Mouse (Mus musculus): ENCODE measurements around the gene Fnip2.
A peak's percentile ranks its signal among the peaks of the same experiment; 100 is the strongest.

Fnip2 gene

DNA sequence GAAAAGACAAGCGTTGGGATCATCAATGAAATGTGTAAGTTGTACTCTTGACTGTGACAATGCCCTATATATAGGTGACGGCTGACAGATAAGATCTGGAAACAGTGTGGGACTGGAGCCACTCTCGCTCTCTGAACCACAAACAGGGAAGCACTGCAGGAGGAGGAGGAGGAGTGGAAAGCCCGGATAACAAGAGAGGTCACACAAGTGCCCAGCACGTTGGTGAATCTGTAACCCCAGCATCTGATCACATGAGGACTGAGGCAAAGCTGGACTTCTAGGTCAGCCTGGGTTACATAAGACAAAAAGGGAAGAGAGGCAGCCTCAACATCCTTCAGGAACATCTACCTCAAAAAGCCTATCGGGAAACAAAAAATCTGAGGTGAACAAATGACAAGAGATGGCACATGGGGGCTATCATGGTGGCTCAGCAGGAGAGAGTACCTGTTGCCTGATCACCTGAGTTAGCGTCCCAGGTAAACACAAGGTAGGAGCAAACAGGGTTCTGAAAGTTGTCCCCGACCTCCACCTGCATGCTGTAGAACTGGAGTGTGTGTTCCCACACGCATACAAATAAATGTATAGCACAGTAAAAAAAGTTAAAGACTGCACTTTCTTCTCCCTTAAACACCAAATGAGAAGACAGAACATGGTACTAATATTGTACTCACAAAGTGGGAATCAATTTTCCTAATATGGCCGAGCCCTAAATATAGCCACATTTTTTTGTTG, 2.6 kb downstream of the Fnip2 start:
- no peak for DNase-seq (ENCODE audit: low read depth, low spot score)

DNA sequence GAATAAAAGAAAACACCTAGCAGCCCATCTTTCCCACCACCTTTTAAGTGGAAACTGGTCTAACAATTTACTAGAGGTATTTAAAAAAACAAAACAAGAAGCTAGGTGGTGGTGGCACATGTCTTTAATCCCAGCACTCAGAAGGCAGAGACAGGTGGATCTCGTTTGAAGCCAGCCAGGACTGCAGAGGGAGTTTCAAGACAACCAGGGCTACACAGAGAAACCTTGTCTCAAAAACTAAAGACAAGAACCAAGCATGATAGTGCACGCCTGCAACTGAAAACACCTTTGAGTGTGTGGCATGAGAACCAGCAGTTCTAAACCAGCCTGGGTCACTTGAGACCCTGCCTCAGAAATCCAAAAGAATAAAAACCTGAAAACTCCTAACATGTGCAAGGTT, 4.1 kb downstream of the Fnip2 start:
- DNase-seq (ENCODE audit: low read depth, low spot score) = no peak

DNA sequence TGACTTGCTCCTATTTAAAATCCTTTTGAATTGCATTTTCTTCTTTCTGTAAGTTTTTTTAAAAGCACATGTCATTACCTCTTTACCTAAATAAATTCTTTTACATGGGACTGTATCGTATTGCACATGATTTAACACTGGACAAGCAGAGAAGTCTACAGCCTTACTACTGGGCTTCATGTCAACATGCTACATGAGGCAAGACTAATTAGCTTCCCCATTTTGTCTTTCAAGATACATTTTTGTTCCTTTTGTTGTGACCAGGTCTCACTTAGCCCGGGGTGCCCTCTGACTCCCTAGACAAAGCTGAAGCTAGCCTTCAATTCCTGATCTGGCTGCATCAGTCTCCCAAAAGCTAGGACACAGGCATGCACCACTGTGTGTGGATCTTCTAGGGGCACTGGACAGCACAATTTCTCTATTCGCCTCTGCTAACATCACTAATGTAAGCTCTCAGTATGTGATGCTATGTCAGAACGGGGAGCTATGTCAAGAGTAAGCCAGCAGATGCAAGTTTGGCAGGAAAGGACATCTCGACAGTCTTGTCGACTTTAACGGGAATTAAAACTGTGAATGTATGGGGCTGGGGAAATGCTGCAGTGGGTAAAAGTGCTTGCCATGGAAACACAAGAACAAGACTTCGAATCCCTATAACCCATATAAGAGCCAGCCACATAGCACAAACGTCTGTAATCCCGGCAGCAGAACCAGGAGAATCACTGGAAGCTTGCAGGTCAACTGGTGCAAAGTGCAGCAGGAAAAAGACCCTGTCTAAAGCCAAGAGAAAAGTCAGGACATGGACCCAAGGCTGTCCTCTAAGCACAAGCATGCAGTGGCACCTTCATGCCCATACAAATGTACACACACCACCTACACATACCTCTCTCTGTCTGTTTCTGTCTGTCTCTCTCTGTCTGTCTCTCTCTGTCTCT, 5.5 kb downstream of the Fnip2 start:
- DNase-seq (ENCODE audit: low read depth, low spot score) = no peak

DNA sequence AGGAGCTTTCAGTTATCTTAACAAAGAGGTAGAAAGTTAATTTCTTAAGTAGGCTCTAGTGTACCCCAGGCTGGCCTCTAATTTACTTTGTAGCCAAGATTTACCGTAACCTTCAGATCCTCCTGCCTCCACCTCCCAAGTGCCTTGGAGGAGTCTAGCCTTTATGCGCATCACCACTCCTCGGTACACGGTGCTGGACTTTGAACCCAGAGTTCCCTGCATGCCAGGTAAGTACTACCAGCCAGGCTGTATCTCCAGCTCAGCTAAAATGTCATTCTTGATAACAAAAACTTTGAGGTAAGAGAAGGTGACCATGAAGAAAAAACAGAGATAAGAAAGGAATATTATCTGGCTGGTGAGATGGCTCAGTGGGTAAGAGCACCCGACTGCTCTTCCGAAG, 7.0 kb downstream of the Fnip2 start:
- no peak for DNase-seq (ENCODE audit: low read depth, low spot score)

DNA sequence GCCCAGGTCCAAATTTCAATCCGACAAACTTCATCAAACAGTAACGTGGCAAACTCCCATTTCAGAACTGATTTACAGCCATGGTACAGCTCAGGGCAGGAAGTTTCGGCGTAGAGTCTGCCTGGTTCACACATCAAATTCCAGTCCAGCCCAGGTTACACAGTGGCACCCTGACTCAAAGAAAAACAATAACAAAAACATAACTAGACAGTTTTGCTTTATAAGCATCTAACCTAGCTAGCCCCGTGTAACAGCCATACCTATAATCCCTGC, 7.9 kb downstream of the Fnip2 start:
- DNase-seq (ENCODE audit: low read depth, low spot score) = no peak

DNA sequence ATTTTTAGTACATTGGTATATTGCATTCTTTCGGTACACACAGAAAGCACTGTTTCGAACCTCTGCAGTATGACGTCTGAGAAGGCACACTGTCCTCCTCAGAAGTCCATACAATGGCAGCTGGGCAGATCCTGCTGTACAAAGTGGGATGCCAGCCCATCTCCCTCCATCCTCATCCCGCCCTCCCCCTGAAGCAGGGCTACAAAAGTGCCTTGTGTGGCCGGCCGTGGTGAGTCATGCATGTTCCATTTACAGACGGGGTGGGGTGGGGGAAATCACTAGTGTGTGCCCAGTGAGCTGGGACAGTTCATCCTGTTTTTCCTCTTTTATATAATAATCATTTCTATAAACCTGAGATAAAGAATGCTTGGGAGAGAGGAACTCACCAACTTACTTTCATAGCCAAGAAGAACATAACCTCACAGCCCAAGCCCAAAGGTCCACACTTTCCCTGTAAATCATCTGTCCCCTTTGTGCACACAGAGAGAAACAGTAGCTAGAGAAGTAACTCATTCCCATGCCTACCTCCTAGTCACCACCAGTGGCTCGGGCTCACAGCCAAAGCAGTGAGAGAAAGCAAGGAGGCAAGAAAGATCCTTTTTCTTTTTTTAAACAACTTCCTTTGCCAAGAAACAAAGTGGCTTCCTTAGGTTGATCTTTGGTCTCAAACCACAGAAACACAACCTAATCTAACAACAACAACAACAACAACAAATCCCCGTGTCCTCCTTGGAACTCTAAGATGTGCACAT, 8.4 kb downstream of the Fnip2 start:
- DNase-seq (ENCODE audit: low read depth, low spot score) = no peak

DNA sequence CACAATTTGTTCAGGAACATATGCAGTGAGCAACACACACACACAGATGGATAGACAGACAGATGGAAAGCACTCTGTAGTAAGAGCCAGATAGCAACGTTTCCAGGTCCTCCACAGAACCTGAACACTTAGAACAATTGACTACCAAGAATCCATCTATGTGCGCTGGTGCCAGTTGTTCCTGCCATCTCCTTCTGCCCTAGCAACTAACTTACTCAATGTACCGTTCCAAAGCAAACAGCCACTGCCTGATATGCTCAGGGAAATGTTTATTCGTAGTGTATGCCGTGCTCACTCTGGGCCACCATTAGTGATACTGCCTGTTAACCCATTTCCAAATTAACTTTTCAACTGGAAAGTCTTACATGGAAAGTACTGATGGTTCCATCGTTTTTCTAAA, 12.5 kb downstream of the Fnip2 start:
- no peak for DNase-seq (ENCODE audit: low read depth, low spot score)

DNA sequence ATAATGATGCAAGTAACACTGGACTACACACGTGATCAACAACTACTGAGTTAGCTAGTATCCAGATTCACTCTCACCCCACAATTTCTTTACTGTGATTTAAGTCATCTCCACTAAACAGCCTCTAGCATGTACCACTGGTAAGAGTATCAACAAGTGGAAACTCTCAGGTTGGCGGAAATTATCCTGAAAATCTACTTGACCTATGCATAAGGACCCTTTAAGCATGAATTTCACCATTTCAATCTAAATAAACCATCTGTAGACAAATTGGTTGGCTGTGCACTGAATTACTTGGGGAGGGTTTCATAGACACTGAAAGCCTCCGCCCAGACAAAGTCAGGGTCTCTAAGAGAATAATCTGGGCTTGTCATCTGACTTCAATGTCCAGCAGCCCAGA, 13.8 kb downstream of the Fnip2 start:
- DNase-seq (ENCODE audit: low read depth, low spot score) = no peak

DNA sequence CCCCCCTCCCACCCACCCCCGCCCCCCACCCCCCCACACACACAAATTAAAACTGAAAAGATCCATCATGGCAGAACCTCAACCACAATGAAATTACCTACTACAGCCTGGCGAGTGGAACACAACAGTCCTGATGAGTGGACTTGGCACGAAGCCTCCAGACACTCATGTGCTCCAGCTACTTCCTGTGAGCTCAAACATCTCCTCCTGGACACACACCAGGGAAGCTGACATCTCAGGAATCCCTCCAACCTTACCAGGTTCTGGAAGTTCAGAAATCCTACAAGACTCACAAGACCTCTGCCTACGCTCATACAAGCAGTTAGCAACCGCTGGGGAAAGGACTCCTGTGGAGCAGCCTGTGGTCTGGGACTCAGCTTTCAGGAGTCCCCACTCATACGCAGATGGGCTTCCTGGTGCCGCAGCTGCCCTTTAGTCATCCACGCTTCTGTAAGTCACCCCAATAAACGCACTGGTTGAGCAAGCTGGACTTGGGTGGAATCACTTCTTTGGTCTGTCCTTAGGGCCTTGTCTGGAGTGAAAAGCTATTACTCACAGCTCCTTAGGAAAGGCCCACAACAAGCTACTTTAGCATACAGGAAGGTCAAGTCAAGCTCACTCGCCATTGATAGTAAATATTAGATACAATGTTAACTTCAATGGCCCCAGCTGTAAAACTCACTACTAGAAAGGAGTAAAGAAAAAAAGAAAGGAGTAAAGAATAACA, 15.6 kb downstream of the Fnip2 start:
- no peak for DNase-seq (ENCODE audit: low read depth, low spot score)

DNA sequence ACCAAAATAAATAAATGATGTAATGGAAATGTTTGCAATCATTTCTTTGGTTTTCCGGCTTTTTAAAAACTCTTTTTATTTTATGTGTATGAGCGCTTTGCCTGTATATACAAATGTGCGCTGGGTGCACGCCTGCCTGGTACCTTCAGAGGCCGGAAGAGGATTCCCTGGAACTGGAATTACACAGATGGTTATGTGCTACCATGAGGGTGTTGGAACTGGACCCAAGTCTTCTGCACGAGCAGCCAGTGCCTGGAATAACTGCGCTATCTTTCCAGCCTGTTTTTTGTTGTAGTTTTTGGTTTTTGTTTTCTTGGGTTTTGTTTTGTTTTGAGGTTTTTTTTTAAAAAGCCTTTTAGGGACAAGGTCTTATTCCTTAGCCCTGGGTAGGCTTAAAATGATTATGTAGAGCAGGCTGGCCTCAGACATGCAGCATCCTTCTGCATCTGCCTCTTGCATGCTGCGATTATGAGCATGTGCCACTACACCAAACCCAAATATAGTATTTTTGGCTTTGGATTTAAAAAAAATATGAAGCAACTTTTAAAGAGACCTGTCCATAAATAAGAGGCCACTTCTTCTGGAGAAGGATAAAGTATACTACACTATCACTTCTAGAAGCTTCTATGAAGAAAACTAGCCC, 17.7 kb downstream of the Fnip2 start:
- DNase-seq (ENCODE audit: low read depth, low spot score) = no peak

DNA sequence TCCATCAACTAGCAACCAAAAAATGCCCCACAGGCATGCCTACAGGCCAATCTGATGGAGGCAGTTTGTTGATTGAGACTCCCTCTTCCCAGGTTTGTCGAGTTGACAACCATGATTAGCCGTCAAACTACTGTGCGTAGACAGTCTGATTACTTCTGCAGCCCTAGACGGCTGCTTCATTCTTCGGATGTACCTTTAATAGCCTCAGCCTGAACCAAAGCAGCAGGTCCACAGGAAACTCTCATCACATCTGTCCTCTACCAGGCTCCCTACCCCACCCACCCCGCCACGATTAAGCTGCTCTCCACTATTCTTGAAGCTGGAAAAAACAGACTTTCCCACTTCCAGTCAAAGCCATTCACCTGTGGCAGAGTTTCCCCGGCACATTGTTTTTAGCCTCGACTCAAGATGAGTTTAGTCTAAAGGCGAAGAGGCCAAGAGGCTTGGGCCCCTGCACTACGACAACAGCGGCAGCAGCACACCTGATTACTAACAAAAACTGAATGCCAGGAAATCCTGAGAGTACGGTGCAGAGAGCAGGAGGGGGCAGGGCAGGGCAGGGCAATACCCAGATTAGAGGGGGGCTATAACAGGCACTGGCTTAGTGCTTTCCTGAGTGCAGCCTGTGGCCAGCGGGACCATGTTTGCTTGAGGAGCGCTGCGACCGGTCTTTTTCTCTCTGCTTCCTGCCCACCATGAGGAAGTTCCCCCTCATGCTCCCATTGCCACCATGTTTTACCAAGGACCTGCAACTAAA, 18.7 kb downstream of the Fnip2 start:
- no peak for DNase-seq (ENCODE audit: low read depth, low spot score)

DNA sequence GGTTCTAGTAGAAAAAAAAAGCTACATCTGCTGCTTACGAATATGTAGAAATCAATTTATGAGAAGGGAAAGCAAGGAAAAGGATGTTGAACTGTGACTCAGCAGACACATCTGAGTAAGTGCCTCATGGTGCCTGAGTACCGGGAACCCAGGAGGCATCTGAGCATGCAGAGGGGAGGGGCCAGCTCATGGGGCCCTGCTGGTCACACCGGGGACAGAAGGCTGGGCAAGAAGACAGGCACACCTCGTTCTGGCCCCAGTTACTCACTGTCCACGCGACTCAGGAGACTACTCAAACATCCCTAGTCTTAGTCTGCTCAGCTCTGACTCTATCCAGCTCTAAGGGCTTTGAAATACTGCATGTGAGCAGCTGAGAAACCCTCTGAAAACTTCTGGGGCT, 25.0 kb downstream of the Fnip2 start:
- DNase-seq (ENCODE audit: low read depth, low spot score) = no peak

DNA sequence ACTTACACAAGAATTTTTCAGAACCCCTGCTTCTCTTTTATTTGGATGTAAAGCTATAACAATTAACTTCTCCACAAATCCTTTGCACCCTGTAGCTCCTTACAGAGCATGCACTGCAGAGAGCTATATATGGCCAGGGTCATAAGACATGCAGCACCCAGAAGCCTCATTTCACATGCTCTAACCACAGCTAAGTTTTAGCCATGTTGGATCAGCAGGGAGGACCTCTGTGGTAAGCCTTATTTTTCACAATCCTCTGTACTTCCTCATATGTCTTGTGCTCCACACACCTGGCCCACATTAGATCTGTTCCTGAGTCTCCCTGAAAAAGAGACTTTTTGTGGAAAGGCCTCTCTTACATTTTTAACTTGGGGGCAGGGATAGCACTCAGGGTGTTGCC, 27.9 kb downstream of the Fnip2 start:
- DNase-seq (ENCODE audit: low read depth, low spot score) = no peak

DNA sequence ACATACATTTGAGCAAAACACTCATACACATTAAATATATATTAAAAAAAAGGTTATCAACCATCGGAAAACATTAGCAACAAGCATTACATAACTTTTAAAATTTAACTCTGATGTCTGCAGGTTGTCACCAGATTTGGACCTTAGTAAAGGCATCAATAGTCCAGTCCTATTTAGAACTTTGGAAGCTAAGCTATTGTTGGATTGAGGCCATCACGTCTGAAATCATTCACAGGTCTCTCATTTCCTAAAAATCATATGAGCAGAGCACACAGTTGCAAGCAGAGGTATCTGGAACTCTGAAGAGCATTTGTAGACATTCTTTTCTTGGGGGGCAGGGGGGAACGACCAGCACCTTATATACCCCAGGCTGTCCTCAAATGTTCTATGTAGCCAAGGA, 28.5 kb downstream of the Fnip2 start:
- DNase-seq (ENCODE audit: low read depth, low spot score) = no peak

DNA sequence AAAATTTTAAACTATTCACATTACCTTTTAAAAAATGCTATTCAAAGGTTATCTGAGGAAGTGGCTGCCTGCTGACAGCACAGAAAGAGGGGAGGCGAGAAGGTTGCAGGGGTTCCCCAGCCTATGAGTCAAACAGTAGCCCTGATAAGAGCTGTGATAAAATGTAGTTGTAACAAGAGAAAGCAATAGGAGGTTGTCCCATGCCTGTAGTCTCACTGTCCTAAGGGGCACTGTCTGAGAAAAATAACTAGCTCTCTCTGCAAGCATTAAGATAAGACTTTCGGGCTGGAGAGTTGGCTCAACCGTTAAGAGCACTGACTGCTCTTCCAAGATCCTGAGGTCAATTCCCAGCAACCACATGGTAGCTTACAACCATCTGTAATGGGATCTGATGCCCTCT, 29.3 kb downstream of the Fnip2 start:
- no peak for DNase-seq (ENCODE audit: low read depth, low spot score)

DNA sequence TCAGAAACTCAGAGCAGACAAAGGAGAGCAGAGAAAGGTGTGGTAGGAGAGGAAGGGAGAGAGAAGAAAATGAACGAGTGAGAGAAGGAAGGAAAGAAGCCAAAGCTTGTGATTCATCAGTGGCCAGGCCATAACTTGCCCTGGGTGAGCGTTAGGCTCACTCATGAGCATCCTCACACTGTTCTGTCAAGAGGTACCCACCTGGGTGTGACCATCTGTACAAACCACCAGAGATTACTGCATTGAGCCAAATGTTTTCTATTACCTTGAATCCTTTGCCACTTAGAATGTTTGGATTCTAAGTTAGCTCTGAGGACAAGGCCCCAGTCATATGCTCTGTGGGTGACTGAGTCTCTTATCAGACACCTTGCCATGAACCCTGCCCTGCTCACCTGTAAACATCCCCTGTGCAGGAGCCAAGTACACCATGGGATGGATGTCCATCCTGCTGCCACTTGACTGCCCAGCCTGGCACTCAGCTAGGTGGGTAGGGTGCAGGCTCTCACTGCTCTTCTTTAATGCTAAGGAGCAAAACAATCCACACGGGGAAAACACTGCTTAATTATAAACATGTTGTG, 29.9 kb downstream of the Fnip2 start:
- no peak for DNase-seq (ENCODE audit: low read depth, low spot score)

DNA sequence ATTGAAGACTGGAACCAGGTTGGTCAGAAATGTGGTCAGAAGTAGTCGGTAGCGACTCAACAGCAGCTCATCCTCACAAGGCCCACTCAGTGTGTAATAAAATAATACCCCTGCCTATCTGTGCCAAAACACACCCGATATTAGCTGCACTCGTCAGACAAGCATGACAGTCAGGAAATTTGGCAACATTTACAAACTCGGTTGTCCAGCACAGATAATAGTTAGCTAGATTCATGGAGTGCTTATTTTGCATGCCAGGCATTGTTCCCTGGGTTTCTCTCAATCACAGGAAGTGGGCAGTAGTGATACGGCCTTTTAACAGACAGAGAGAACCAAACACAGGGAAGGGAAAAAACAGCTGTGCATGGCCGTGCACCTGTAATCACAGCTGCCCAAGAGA, 30.6 kb downstream of the Fnip2 start:
- no peak for DNase-seq (ENCODE audit: low read depth, low spot score)

DNA sequence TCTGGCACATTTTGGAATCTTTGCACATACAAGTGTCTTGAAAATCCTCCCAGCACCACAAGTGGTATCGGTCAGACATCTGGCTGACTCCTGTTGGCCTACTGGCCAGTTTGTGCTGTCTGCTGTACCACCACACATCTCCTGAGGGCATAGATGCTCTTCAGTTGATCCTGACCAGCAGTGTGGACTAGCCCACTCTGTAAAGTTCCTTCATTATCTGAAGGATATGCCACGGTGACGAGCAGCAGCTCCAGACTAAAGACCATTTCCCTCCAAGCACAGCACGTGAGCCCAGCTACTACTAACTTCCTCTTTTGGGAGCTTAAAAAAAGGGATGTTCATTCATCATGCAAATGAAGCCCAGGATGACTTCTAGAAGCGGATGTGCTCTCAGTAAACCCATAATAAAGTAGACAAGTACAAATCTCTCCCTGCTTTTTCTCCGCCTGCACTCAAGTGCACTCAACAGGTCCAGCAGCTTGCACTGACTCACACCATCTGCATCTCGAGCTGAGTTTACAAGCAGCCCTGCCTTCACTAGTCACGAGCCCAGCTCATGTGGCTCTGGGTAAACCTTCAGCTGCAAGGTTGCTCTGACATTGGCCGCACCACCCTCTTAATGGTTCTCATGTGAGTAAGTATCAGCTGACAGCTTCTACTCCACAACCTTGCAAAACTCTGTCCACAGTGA, 35.9 kb downstream of the Fnip2 start:
- DNase-seq (ENCODE audit: low read depth, low spot score) = peak; percentile 36

DNA sequence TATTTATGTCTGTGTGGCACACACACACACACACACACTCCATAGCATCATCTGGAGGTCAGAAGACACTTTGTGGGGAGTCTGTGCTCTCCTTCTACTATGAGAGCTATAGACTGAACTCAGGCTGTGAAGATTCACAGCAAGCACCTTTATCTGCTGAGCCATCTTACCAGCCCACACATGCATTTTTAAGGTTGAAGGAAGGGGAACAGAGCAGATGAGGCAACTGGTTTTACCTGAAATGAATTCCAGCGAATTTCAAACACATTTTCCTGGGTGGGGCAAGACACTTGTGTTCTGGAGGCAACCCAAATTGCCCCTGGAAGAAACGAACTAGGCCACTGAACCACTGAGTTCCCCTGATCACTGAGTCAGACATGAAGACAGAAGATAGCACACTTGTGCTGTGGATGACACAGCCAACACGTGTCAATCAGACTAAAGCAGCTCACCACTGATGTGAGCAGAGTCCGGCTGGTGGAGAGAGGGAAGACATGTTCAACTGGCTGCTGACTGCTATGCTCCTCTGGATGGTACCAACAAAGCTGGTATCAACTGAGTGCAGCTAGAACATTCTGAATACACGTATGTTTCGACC, 38.0 kb downstream of the Fnip2 start:
- no peak for DNase-seq (ENCODE audit: low read depth, low spot score)
